Mouse (Mus musculus) T-cell, adult 2 months (primary cell): ENCODE results near the gene Hip1r.
A peak's percentile ranks its signal among the peaks of the same experiment; 100 is the strongest.

Experiments
- DNase-seq: peaks from one replicate; pipeline ENCODE4 v3.0.0; 2022; ENCODE audit warnings: low spot score

Gene Hip1r

GRCm38 (mm10) chr5:123974179-123974485 is 704 bp downstream of the Hip1r start:
- DNase-seq: no peak

- peak; percentile 55 for DNase-seq
Observed at GRCm38 (mm10) chr5:123974616-123975111, 1.2 kb downstream of the Hip1r start.

- no peak for DNase-seq
Observed at GRCm38 (mm10) chr5:123975668-123976180, 2.3 kb downstream of the Hip1r start.

- DNase-seq: no peak
Observed at GRCm38 (mm10) chr5:123977231-123977630, 3.8 kb downstream of the Hip1r start.

GRCm38 (mm10) chr5:123978131-123978530 is 4.7 kb downstream of the Hip1r start:
- DNase-seq: no peak

GRCm38 (mm10) chr5:123979221-123979979 is 6.0 kb downstream of the Hip1r start:
- DNase-seq: no peak

GRCm38 (mm10) chr5:123979980-123980369 is 6.5 kb downstream of the Hip1r start:
- DNase-seq: no peak

GRCm38 (mm10) chr5:123980521-123981249 is 7.3 kb downstream of the Hip1r start:
- no peak for DNase-seq

GRCm38 (mm10) chr5:123981250-123981554 is 7.8 kb downstream of the Hip1r start:
- DNase-seq: no peak

- no peak for DNase-seq
Observed at GRCm38 (mm10) chr5:123982838-123983237, 9.4 kb downstream of the Hip1r start.

GRCm38 (mm10) chr5:123985434-123985833 is 12.0 kb downstream of the Hip1r start:
- DNase-seq: no peak

GRCm38 (mm10) chr5:123986925-123987324 is 13.5 kb downstream of the Hip1r start:
- DNase-seq: no peak

GRCm38 (mm10) chr5:123987511-123987910 is 14.1 kb downstream of the Hip1r start:
- DNase-seq: no peak

GRCm38 (mm10) chr5:123989941-123990885 is 16.8 kb downstream of the Hip1r start:
- no peak for DNase-seq

GRCm38 (mm10) chr5:123991321-123991720 is 17.9 kb downstream of the Hip1r start:
- DNase-seq: no peak

GRCm38 (mm10) chr5:123992193-123992637 is 18.8 kb downstream of the Hip1r start:
- DNase-seq: no peak

GRCm38 (mm10) chr5:123992794-123993193 is 19.4 kb downstream of the Hip1r start:
- peak; percentile 49 for DNase-seq

- no peak for DNase-seq
Observed at GRCm38 (mm10) chr5:123993263-123994036, 20.0 kb downstream of the Hip1r start.

- DNase-seq: no peak
Observed at GRCm38 (mm10) chr5:123994468-123994867, 21.0 kb downstream of the Hip1r start.

GRCm38 (mm10) chr5:123995388-123995787 is 22.0 kb downstream of the Hip1r start:
- DNase-seq: no peak

GRCm38 (mm10) chr5:123996194-123996593 is 22.8 kb downstream of the Hip1r start:
- DNase-seq: peak; percentile 37
